ENCODE assay signal across 8 mouse cellular contexts in genomic region chr11:72041768-72042607, GRCm38 (mm10). TPM values are rescaled to one million over a fixed set of nuclear protein-coding genes. Genes with fewer than 3 reads are reported as not detected.
DNase-seq lines count a peak whose midpoint lies in the region; ATAC-seq and TF ChIP-seq lines count a peak whose summit lies in the region.

Gene Pimreg (plus strand): TSS chr11:72042032.

- no peak for TF ChIP-seq POLR2A in cerebellum, adult 2 months (IDR thresholded peaks at IDR 0.05; ENCODE audit: borderline replicate concordance, insufficient read depth, low read length)

- H3K9ac ChIP-seq in hindbrain, embryonic 11.5 days (ENCODE audit: low read depth, low read length), result peak within 1 kb of the TSS; percentile 71

- WGBS in cerebellum, adult 2 months, result 2% methylated on average over 52 of the region's 52 CpGs
- whole genome bisulfite sequencing in hindbrain, embryonic 11.5 days, result 1% methylated on average over 52 of the region's 52 CpGs

- no peak within 1 kb of the TSS for H3K27ac ChIP-seq in cerebellum, adult 2 months (ENCODE audit: insufficient read depth, low read length)
- H3K27ac ChIP-seq in hindbrain, embryonic 11.5 days (ENCODE audit: low read depth, low read length), result peak within 1 kb of the TSS; percentile 58; the same call in 1 of the 2 replicates

- peak within 1 kb of the TSS; percentile 55 for H3K4me2 ChIP-seq in hindbrain, embryonic 11.5 days (replicated peaks; ENCODE audit: low read depth, low read length)

- peak within 1 kb of the TSS; percentile 63 for H3K4me3 ChIP-seq in cerebellum, adult 2 months (replicated peaks; ENCODE audit: insufficient read depth, low read depth, low read length)
- H3K4me3 ChIP-seq in hindbrain, embryonic 11.5 days (ENCODE audit: low read depth, low read length), result peak within 1 kb of the TSS; percentile 55

- 0 out of 2 replicates have a peak, but pooled peaks cover 5% of the 10 kb centered on the region for H3K4me1 ChIP-seq in cerebellum, adult 2 months (ENCODE audit: control insufficient read depth, insufficient read depth, low read length)
- peaks cover 13% of the 10 kb centered on the region; the same call in 1 of the 2 replicates for H3K4me1 ChIP-seq in hindbrain, embryonic 11.5 days (replicated peaks; ENCODE audit: control insufficient read depth, insufficient read depth, low read length)

- no peak for TF ChIP-seq CTCF in cerebellum, adult 2 months (IDR thresholded peaks at IDR 0.05; ENCODE audit: borderline replicate concordance, insufficient read depth, low read depth, low read length)

- H3K27me3 ChIP-seq in cerebellum, adult 2 months (ENCODE audit: control insufficient read depth, insufficient read depth, low read length), result no peaks in the 10 kb centered on the region
- no peaks in the 10 kb centered on the region for H3K27me3 ChIP-seq in hindbrain, embryonic 11.5 days (ENCODE audit: control insufficient read depth, insufficient read depth, low read length)

- H3K9me3 ChIP-seq in hindbrain, embryonic 11.5 days (ENCODE audit: control insufficient read depth, low read length), result no peaks in the 10 kb centered on the region

- peak; percentile 93 for ATAC-seq in hindbrain, embryonic 11.5 days (ENCODE audit: low FRiP score)

- DNase-seq in MN1 (ENCODE audit: low spot score), result peak; percentile 85
- peak; percentile 77 for DNase-seq in cerebellum, adult 2 months
- peak; percentile 73 to 86 for DNase-seq in frontal cortex, adult 2 months (ENCODE audit: extremely low spot score in 1 of 2, low spot score in 1 of 2)
- peak; percentile 94 for DNase-seq in hindbrain, embryonic 11.5 days (ENCODE audit: low spot score)
- DNase-seq in layer of hippocampus, postnatal 36 days, result peak; percentile 68 to 77
- peak; percentile 85 for DNase-seq in lung, postnatal 36 days
- peak; percentile 95 for DNase-seq in retina, postnatal 1 day
- DNase-seq in urinary bladder, adult 18-20 months (ENCODE audit: low spot score in 2 of 2), result peak; percentile 42 to 65

- peaks cover 6% of the 10 kb centered on the region; the same call in 1 of the 2 replicates for H3K36me3 ChIP-seq in hindbrain, embryonic 11.5 days (ENCODE audit: control insufficient read depth, insufficient read depth, low read length)

RNA-seq across cellular contexts. Expression of gene Pimreg, which starts in this region (rescaled TPM):
- polyA plus RNA-seq in cerebellum, adult 2 months (2012; rRNA removed), result 0.08 and 0.32 TPM in 2 replicates
- 0.60 and 0.78 TPM in 2 replicates for polyA plus RNA-seq in frontal cortex, adult 2 months (2012; rRNA removed)
- 158 and 171 TPM in 2 replicates for polyA plus RNA-seq in hindbrain, embryonic 11.5 days (2014; fragmentation: Nextera tagmentation; extraction: Ambion mirVana)
- under 1 TPM; 0.45 to 0.63 TPM for total RNA-seq in layer of hippocampus, postnatal 36 days (2021)

Comparison
In these comparisons a context has a peak if more than half of its experiments do, and no peak if none do; other contexts are left out.
1. RNA of gene Pimreg (polyA plus RNA-seq): 158 to 171 TPM in hindbrain, embryonic 11.5 days; 0.60 to 0.78 TPM in frontal cortex, adult 2 months and 0.08 to 0.32 TPM in cerebellum, adult 2 months; every median in the first group is over 10 times any median in the second.
2. Peak in DNase-seq and H3K4me3 ChIP-seq in cerebellum, adult 2 months; RNA of the gene not detected or under 1 TPM.
3. Peak in DNase-seq in frontal cortex, adult 2 months; RNA of the gene not detected or under 1 TPM.
4. Peak in DNase-seq in layer of hippocampus, postnatal 36 days; RNA of the gene not detected or under 1 TPM.
5. Peak in every context shown above with its lines, with median percentiles within 50 percentile points of each other: DNase-seq.